Mouse (Mus musculus) testis, adult 2 months (tissue): ENCODE measurements around the gene Tstd1.

Experiments
- CTCF ChIP-seq: fragments of 200-500 bp; IDR thresholded peaks from 2 replicates; pipeline ENCODE4 v1.5.1; 2012; ENCODE audit warnings: low read depth, mild to moderate bottlenecking, inconsistent platforms, low read length, moderate library complexity; ENCODE audit not compliant: control insufficient read depth, insufficient read depth, insufficient replicate concordance
- POLR2A ChIP-seq: fragments of 200-500 bp; IDR thresholded peaks from 2 replicates; pipeline ENCODE4 v1.6.1; 2012; ENCODE audit warnings: low read depth, mild to moderate bottlenecking, inconsistent platforms, low read length, moderate library complexity; ENCODE audit not compliant: control insufficient read depth

DNA sequence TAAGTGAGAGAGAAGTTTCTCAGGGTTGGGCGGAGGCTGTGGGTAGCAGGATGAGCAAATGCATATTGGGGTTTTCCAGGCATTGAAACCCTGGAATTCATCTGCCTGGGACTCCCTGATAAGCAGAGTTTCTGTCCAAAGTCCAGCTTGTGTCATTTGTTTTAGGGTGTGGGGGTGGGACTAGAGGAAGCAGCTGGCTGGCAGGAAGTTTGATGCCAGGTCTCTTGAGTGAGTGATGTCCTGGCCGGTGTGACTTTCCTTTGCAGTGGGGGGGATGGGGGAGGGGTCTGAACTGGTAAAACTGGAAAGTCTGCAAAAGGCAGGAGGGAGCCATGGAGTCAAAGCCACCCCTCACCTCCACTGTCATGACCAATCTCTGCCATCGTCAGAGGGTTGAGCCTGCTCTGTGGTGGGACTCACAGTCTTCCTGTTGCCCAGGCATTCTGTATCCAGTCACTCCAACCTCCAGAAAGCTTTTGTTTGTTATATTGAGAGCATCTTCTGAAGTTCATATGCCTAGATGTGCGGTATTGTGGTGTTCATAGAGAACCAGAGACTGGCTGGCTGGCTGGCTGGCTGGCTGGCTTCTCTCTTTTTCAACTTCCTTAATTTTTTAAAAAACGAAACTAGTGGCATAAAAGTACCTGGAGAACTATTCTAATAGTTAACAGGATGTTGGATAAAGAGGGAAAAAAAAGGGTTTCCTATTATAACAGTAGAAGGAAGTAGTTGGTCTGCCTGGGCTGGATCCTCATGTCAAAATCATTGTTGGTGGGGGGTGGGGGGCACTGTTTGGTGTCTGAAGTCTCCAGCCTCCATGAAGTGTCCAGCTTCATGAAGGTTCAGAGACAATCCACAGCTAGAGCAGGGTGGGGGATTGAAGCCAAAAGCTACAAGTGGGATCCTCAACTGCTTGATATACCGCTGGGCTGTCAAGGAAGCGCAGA, 23.1 kb downstream of the Tstd1 start:
- TF ChIP-seq POLR2A (no peak), CTCF (no peak)
